Mouse (Mus musculus) thymus, adult 2 months (tissue): Measurements from ENCODE around the gene Gm11492. TPM values are rescaled to one million over a fixed set of nuclear protein-coding genes. Genes with fewer than 3 reads are reported as not detected.

Source experiments
- DNase-seq: peaks from one replicate; pipeline ENCODE4 v3.0.0; 2021
- H3K27ac ChIP-seq: fragments of 200-500 bp; 2 replicates; pipeline ENCODE4 v1.5.1; 2012; ENCODE audit warnings: low read length, control low read depth; ENCODE audit not compliant: control insufficient read depth, insufficient read depth
- H3K27me3 ChIP-seq: fragments of 200-500 bp; 2 replicates; pipeline ENCODE4 v1.6.1; 2012; ENCODE audit warnings: mild to moderate bottlenecking, low read length, moderate library complexity, mixed read lengths; ENCODE audit not compliant: control insufficient read depth, insufficient read depth
- H3K36me3 ChIP-seq: fragments of 200-500 bp; 2 replicates; pipeline ENCODE4 v1.6.1; 2012; ENCODE audit warnings: mild to moderate bottlenecking, low read length, moderate library complexity; ENCODE audit not compliant: control insufficient read depth, insufficient read depth
- H3K4me1 ChIP-seq: fragments of 200-500 bp; replicated peaks from 2 replicates; pipeline ENCODE4 v1.6.1; 2012; ENCODE audit warnings: low read length; ENCODE audit not compliant: control insufficient read depth, insufficient read depth
- H3K4me3 ChIP-seq: fragments of 200-500 bp; 2 replicates; pipeline ENCODE4 v1.5.1; 2012; ENCODE audit warnings: mild to moderate bottlenecking, low read length, control low read depth, moderate library complexity; ENCODE audit not compliant: control insufficient read depth, insufficient read depth
- CTCF ChIP-seq: fragments of 200-500 bp; IDR thresholded peaks from 2 replicates; pipeline ENCODE4 v1.5.1; 2012; ENCODE audit warnings: mild to moderate bottlenecking, control low read depth, low read length, moderate library complexity, borderline replicate concordance; ENCODE audit not compliant: control insufficient read depth, poor library complexity, insufficient read depth; ENCODE audit errors: extremely low read depth
- POLR2A ChIP-seq: fragments of 200-500 bp; IDR thresholded peaks from 2 replicates; pipeline ENCODE4 v1.6.1; 2012; ENCODE audit warnings: mild to moderate bottlenecking, low read length, control low read depth, moderate library complexity; ENCODE audit not compliant: control insufficient read depth, poor library complexity, insufficient read depth; ENCODE audit errors: extremely low read depth
- WGBS: fragments of 180-500 bp; shearing (Covaris S2); methylation state at CpG from one replicate; pipeline ENCODE4 v1.1.7; 2018; 5-methylcytosine and 5-hydroxymethylcytosine counted together
- polyA plus RNA-seq: library from polyadenylated mRNA; depleted of rRNA; stranded (reverse); fragments of >200 nt; gene quantifications from 2 replicates; pipeline ENCODE4 v1.2.3, GENCODE M21; 2012

Gm11492 gene
- polyA plus RNA-seq, 1 experiment: not detected

DNA sequence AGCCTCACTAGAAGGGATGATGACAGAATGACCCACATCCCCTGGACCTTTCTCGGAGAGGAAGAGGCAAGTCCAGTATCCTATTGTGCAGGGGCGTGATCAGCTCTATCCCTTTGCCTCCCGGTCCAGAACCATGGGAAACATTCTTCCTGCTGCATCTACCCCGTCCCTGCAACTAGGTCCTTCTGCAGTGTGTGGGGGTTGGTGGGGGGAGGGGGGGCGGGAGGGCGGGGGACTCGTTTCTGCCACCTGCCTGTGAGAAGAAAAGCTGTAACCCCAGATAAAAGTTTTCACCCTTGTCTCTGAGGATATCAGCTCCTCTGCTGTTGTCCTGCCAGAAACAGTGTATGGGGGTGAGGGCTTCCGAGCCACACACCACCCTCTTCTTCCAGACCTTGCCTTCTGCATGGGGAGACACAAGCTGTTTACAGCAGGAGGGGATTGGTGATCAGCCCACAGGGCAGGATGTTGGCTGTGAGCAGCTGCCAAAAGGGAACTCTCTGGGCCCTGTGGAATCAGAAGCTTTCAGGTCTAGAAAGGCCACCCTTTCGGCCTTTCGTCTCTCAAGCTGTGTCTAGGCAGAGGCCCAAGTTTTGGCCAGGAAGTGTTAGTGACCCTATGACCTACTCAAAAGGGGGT lies 12.6 kb downstream of the Gm11492 start:
- Histone ChIP-seq H3K27me3 (no peaks in the 10 kb centered on the region), H3K4me3 (peak overlapping the region; percentile 69), H3K36me3 (no peaks in the 10 kb centered on the region), H3K4me1 (peaks cover 12% of the 10 kb centered on the region), H3K27ac (no peak overlapping the region; the same call in 1 of the 2 replicates)
- TF ChIP-seq POLR2A (no peak), CTCF (no peak)
- DNase-seq: no peak
- WGBS: 18% methylated on average over 9 of the region's 10 CpGs

DNA sequence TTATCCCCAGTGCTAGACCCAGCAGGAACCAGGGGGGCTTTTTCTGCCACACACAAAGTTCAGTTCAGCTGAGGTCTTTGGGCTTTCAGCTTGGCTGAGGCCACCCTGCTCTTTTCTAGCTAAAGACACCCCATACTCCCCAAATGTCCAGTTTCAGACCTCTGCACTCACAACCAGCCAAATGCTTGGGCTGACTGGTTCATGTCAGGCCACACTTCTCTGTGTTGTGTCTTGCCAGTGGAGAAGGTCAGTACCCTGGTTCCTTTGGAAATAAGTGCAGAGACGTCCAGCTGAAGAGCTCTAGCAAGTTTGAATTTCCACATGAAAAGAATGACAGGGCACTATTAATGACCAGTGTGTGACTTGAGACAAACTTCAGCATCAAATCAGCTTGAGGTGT lies 13.3 kb downstream of the Gm11492 start:
- Histone ChIP-seq H3K27ac (no peak overlapping the region), H3K4me3 (no peak overlapping the region), H3K27me3 (no peaks in the 10 kb centered on the region), H3K36me3 (no peaks in the 10 kb centered on the region), H3K4me1 (peaks cover 12% of the 10 kb centered on the region)
- no peak for DNase-seq
- TF ChIP-seq CTCF (no peak), POLR2A (no peak)
- 87% methylated on average over 1 of the region's 1 CpGs for WGBS

DNA sequence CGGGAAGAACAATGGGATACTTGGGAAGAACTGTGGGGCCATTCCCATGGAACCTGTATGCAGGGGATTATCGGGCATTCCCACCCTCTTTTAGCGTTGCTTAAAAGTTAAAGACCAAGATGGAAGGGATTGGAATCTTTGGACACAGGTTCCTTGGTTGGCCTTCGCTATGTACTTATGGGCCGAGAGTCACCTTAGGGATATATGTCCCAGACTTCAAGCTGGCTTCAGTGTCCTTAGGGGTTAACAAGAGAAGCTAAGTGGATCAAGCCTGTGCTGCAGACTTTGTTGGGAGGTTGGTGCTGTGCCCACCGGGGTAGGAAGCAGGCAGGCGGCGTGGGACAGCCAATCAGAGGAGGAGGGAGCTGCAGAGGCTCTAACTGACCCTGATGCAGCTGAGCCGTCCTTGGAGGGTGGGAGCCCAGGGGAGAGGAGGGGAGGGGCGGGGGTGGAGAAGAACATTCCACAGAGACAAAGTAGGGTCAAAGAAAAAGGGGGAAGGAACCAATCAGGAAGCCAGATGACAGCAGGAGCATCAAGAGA lies 14.2 kb downstream of the Gm11492 start:
- Histone ChIP-seq H3K36me3 (no peaks in the 10 kb centered on the region), H3K4me3 (no peak overlapping the region), H3K4me1 (peaks cover 12% of the 10 kb centered on the region), H3K27ac (no peak overlapping the region), H3K27me3 (no peaks in the 10 kb centered on the region)
- 86% methylated on average over 10 of the region's 10 CpGs for WGBS
- DNase-seq: no peak
- TF ChIP-seq POLR2A (no peak), CTCF (no peak)

DNA sequence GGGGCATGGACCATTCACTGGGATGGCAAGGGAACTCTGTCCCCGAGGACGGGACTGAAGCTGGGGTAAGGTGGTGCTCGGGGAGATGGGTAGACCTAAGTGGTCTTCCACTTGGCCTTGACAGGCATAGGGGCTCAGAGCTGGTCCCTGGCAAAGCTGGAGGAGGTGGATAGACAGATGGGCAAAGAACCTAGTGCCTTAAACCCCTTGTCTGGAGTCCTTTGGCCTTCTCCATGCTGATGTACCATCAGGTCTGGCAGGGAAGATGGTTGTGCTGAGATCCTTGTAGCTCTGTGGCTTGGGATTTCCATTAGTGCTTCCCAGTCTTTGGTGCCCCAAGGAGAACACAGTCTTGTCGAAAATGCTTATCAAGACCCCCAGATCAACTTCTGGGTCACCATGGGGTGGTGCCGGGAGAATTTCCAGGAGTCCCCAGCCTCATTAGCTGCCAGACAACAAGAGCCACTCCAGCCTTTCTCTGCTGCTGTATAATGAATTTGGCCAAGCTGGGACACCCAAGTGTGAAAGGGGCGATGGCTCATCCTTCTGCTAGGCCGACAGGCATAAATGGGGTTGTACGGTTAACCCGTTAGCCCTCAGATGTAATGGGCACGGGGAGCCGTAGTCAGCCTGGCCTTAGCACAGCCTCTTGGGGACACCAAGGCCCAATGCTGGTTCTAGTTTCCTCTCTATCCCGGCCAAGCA lies 14.9 kb downstream of the Gm11492 start:
- no peak for DNase-seq
- no peak overlapping the region for H3K27ac ChIP-seq
- no peaks in the 10 kb centered on the region for H3K36me3 ChIP-seq
- H3K27me3 ChIP-seq: no peaks in the 10 kb centered on the region
- peaks cover 12% of the 10 kb centered on the region for H3K4me1 ChIP-seq
- WGBS: 95% methylated on average over 12 of the region's 12 CpGs
- H3K4me3 ChIP-seq: no peak overlapping the region
- TF ChIP-seq CTCF (no peak), POLR2A (no peak)

DNA sequence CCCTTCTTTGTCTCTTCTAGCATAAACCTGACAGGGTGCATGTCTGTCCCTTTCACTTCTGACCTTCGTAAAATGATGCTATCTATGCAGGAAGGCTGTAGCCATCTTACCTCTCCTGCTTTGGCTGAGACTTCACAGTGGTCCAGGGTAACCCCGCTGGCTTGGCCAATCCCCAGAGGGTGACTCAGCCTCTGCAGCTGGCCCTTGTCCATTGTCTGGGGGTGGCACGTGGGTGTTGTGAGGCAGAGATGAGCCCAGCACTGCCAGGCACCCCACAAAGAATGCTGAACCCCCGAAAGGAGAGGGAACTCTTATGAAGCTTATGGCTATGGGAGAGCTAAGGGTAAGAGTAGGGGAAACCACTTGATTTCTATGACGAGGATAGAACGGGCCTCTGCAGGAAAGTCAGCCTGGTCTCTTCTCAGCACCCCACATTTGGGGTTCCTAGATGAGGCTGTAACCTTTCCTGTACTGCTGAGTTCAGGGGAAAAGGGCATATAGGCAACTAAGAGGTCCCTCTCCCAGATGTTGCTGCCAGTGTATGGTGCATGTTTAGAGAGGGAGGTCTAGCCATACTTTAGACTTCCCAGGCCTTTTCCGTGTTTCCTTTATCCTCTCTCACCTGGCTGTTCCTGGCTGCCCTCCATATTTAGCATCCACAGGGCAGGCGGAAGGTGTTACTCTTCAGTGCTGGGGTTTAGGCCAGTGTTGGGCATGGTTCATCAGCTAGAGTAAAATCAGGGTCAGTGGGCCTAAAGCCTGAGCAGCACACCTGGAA lies 15.7 kb downstream of the Gm11492 start:
- WGBS: 87% methylated on average over 8 of the region's 8 CpGs
- Histone ChIP-seq H3K36me3 (no peaks in the 10 kb centered on the region), H3K27ac (no peak overlapping the region), H3K27me3 (no peaks in the 10 kb centered on the region), H3K4me3 (no peak overlapping the region), H3K4me1 (peaks cover 12% of the 10 kb centered on the region)
- no peak for TF ChIP-seq POLR2A
- TF ChIP-seq CTCF: no peak
- no peak for DNase-seq

DNA sequence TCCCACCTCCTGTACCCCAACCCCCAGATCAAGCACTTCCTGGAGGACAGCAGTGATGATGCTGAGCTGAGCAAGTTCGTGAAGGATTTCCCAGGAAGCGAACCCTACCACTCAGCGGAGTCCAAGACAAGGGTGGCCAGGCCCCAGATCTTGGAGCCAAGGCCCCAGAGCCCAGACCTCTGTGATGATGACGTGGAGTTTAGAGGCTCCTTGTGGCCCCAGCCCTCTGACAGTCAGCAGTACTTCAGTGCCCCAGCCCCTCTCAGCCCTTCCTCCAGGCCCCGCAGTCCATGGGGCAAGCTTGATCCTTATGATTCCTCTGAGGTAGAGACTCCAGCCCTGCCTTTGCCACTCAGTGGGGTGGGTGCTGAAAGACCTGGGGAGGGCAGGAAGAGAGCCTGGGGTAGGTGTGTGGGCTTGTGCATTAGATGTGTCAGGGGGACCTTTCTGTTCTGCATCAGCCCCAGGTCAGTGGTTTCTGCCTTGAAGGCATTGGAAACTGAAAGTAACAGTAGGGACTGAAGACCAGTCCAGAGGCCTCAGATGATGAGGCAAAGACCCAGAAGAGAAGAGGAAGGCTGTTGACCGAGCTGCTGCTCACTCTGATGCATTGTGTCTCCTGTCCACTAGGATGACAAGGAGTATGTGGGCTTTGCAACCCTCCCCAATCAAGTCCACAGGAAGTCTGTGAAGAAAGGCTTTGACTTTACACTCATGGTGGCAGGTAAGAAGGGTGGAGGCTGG lies 17.0 kb downstream of the Gm11492 start:
- DNase-seq: no peak
- no peak overlapping the region for H3K27ac ChIP-seq
- no peaks in the 10 kb centered on the region for H3K27me3 ChIP-seq
- H3K36me3 ChIP-seq: no peaks in the 10 kb centered on the region
- no peak overlapping the region for H3K4me3 ChIP-seq
- 89% methylated on average over 6 of the region's 6 CpGs for WGBS
- H3K4me1 ChIP-seq: peaks cover 10% of the 10 kb centered on the region
- TF ChIP-seq POLR2A (no peak), CTCF (no peak)
